Mouse (Mus musculus): ENCODE results near the gene Olfr620.

Gene Olfr620

GRCm38 (mm10) chr7:103612434-103612833 lies at the start of gene Olfr620:
Gene Olfr620 (minus strand): TSS chr7:103612534.
- no peak for DNase-seq (ENCODE audit: low spot score in 2 of 2)

GRCm38 (mm10) chr7:103644070-103644469 lies 31.7 kb upstream of the Olfr620 start:
- DNase-seq (ENCODE audit: low spot score in 2 of 2), result no peak

- no peak for DNase-seq (ENCODE audit: low spot score in 2 of 2)
Observed at GRCm38 (mm10) chr7:103642602-103643001, 30.3 kb upstream of the Olfr620 start, which contains the start of gene Olfr622. Gene Olfr622 (minus strand): TSS chr7:103642702.

GRCm38 (mm10) chr7:103636795-103637194 lies 24.5 kb upstream of the Olfr620 start:
- no peak for DNase-seq (ENCODE audit: low spot score in 2 of 2)

- DNase-seq (ENCODE audit: low spot score in 2 of 2), result no peak
Observed at GRCm38 (mm10) chr7:103607425-103607824, 4.9 kb downstream of the Olfr620 start.

- no peak for DNase-seq (ENCODE audit: low spot score in 2 of 2)
Observed at GRCm38 (mm10) chr7:103600275-103600674, 12.1 kb downstream of the Olfr620 start, which contains the start of gene Olfr619. Gene Olfr619 (plus strand): TSS chr7:103600575.

GRCm38 (mm10) chr7:103589803-103590202 lies 22.5 kb downstream of the Olfr620 start, which contains the start of gene Olfr618:
Gene Olfr618 (plus strand): TSS chr7:103590103.
- no peak for DNase-seq (ENCODE audit: low spot score in 2 of 2)

- no peak for DNase-seq (ENCODE audit: low spot score in 2 of 2)
Observed at GRCm38 (mm10) chr7:103572761-103573160, 39.6 kb downstream of the Olfr620 start, which contains the start of gene Olfr617. Gene Olfr617 (plus strand): TSS chr7:103573061.

GRCm38 (mm10) chr7:103569043-103569442 lies 43.3 kb downstream of the Olfr620 start, which contains the start of gene Olfr616:
Gene Olfr616 (minus strand): TSS chr7:103569143.
- DNase-seq (ENCODE audit: low spot score in 2 of 2), result no peak

- DNase-seq (ENCODE audit: low spot score in 2 of 2), result no peak
Observed at GRCm38 (mm10) chr7:103555779-103556178, 56.6 kb downstream of the Olfr620 start, which contains the start of gene Olfr615. Gene Olfr615 (plus strand): TSS chr7:103556079.
